Mouse (Mus musculus) mouse embryonic stem cell (cell line): ENCODE data around the gene Slc22a14.
"Not testable (repeated sequence)": the region's sequence is repeated elsewhere in the genome, so short reads cannot be mapped to it uniquely, and the experiment has no call there.

Experiments used
- in situ Hi-C, 2 experiments: fragments of 300-500 bp; cut with MboI; formaldehyde crosslinking; loops; 1 replicate in 1 of 2; 3 replicates in 1 of 2; pipeline ENCODE4 v1.14.3; 2019 to 2020; ENCODE audit warnings: low sequenced_read_pairs in 2 of 2, low pct_unique_long_range_greater_than_20kb in 1 of 2, mixed read lengths in 1 of 2; ENCODE audit not compliant: unreplicated experiment in 1 of 2

The Slc22a14 gene

GRCm38 (mm10) chr9:119365284-119365683 lies at the start of gene Slc22a14:
TSS of gene Slc22a14 (minus strand) at chr9:119365553.
- in situ Hi-C loops: no loop called here

- in situ Hi-C loops: no loop called here
Observed at GRCm38 (mm10) chr9:119409864-119410263, 44.5 kb upstream of the Slc22a14 start.

- in situ Hi-C loops: no loop called here
Observed at GRCm38 (mm10) chr9:119408898-119409664, 43.7 kb upstream of the Slc22a14 start.

GRCm38 (mm10) chr9:119407884-119408283 lies 42.5 kb upstream of the Slc22a14 start:
- in situ Hi-C loops: no loop called here

- in situ Hi-C loops: no loop called here
Observed at GRCm38 (mm10) chr9:119404090-119404489, 38.7 kb upstream of the Slc22a14 start.

- in situ Hi-C loops: no loop called here
Observed at GRCm38 (mm10) chr9:119403236-119403641, 37.9 kb upstream of the Slc22a14 start.

- in situ Hi-C loops: no loop called here
Observed at GRCm38 (mm10) chr9:119402253-119403235, 37.2 kb upstream of the Slc22a14 start.

GRCm38 (mm10) chr9:119401801-119402214 lies 36.5 kb upstream of the Slc22a14 start, which contains the start of gene Acvr2b:
TSS of gene Acvr2b (plus strand) at chr9:119402118.
- in situ Hi-C loops: no loop called here

- in situ Hi-C loops: no loop called here
Observed at GRCm38 (mm10) chr9:119401351-119401750, 36.0 kb upstream of the Slc22a14 start.

GRCm38 (mm10) chr9:119394808-119395207 lies 29.5 kb upstream of the Slc22a14 start:
- in situ Hi-C loops: no loop called here

- in situ Hi-C loops: no loop called here
Observed at GRCm38 (mm10) chr9:119390214-119390613, 24.9 kb upstream of the Slc22a14 start.

- in situ Hi-C loops: no loop called here
Observed at GRCm38 (mm10) chr9:119388956-119389355, 23.6 kb upstream of the Slc22a14 start.

GRCm38 (mm10) chr9:119382603-119383002 lies 17.2 kb upstream of the Slc22a14 start:
- in situ Hi-C loops: no loop called here

- in situ Hi-C loops: no loop called here
Observed at GRCm38 (mm10) chr9:119378231-119378630, 12.9 kb upstream of the Slc22a14 start.

GRCm38 (mm10) chr9:119375556-119375955 lies 10.2 kb upstream of the Slc22a14 start:
- in situ Hi-C loops: no loop called here

- in situ Hi-C loops: no loop called here
Observed at GRCm38 (mm10) chr9:119375008-119375407, 9.7 kb upstream of the Slc22a14 start.

GRCm38 (mm10) chr9:119371251-119371650 lies 5.9 kb upstream of the Slc22a14 start:
- in situ Hi-C loops: no loop called here

- in situ Hi-C loops: not testable (repeated sequence)
Observed at GRCm38 (mm10) chr9:119370770-119371169, 5.4 kb upstream of the Slc22a14 start.

- in situ Hi-C loops: no loop called here
Observed at GRCm38 (mm10) chr9:119368367-119368766, 3.0 kb upstream of the Slc22a14 start.
